Mouse (Mus musculus) heart, embryonic 13.5 days (tissue): ENCODE measurements around the gene Itprid2. TPM values are rescaled to one million over a fixed set of nuclear protein-coding genes. Genes with fewer than 3 reads are reported as not detected.

Experiments
- ATAC-seq: fragments of 200-750 bp; cut with Nextera tagmentation; 2 replicates; pipeline ENCODE4 v1.8.0; 2017; ENCODE audit warnings: moderate TSS enrichment; ENCODE audit not compliant: insufficient number of reproducible peaks, low FRiP score, low TSS enrichment; ENCODE audit errors: extremely low read depth
- H3K27ac ChIP-seq: fragments of 300-500 bp; sonication (generic); replicated peaks from 2 replicates; pipeline ENCODE4 v1.5.1; 2015; ENCODE audit warnings: moderate library complexity, mild to moderate bottlenecking, inconsistent platforms
- H3K27me3 ChIP-seq: fragments of 300-500 bp; sonication (generic); replicated peaks from 2 replicates; pipeline ENCODE4 v1.6.1; 2015; ENCODE audit warnings: mild to moderate bottlenecking, inconsistent platforms
- H3K36me3 ChIP-seq: fragments of 300-500 bp; sonication (generic); 2 replicates; pipeline ENCODE4 v1.6.1; 2015; ENCODE audit warnings: mild to moderate bottlenecking, inconsistent platforms
- H3K4me1 ChIP-seq: fragments of 300-500 bp; sonication (generic); 2 replicates; pipeline ENCODE4 v1.6.1; 2015; ENCODE audit warnings: inconsistent platforms
- H3K4me2 ChIP-seq: fragments of 300-500 bp; sonication (generic); 2 replicates; pipeline ENCODE4 v1.6.1; 2015; ENCODE audit warnings: inconsistent platforms, mild to moderate bottlenecking, moderate library complexity
- H3K4me3 ChIP-seq: fragments of 300-500 bp; sonication (generic); 2 replicates; pipeline ENCODE4 v1.5.1; 2015; ENCODE audit warnings: moderate library complexity, mild to moderate bottlenecking, inconsistent platforms
- H3K9ac ChIP-seq: fragments of 300-500 bp; sonication (generic); 2 replicates; pipeline ENCODE4 v1.6.1; 2015; ENCODE audit warnings: inconsistent platforms, mild to moderate bottlenecking, moderate library complexity
- H3K9me3 ChIP-seq: fragments of 300-500 bp; sonication (generic); 2 replicates; pipeline ENCODE4 v1.6.1; 2016; ENCODE audit warnings: inconsistent platforms
- WGBS: fragments of 180-500 bp; shearing (Covaris S2); methylation state at CpG from one replicate; pipeline ENCODE4 v1.1.7; 2015; ENCODE audit warnings: mixed read lengths; 5-methylcytosine and 5-hydroxymethylcytosine counted together
- polyA plus RNA-seq: library from polyadenylated mRNA; unstranded; fragments of >200 nt; fragmentation: Nextera tagmentation; extraction: Ambion mirVana; gene quantifications from 2 replicates; pipeline ENCODE4 v1.2.1, GENCODE M21; 2015

Itprid2 gene
- polyA plus RNA-seq, 1 experiment from 2014 or later, result 6.4 TPM

- ATAC-seq, result no peak
- no peak overlapping the region for H3K9ac ChIP-seq
- no peak overlapping the region for H3K4me2 ChIP-seq
- H3K9me3 ChIP-seq, result no peaks in the 10 kb centered on the region
- H3K4me1 ChIP-seq, result peaks cover 15% of the 10 kb centered on the region
- H3K4me3 ChIP-seq, result no peak overlapping the region
- no peaks in the 10 kb centered on the region for H3K27me3 ChIP-seq
- H3K27ac ChIP-seq, result no peak overlapping the region
- no peaks in the 10 kb centered on the region for H3K36me3 ChIP-seq
These were observed 82.7 kb downstream of the Itprid2 start for GRCm38 (mm10) chr2:79717846-79718245.

GRCm38 (mm10) chr2:79722415-79722814 is 87.3 kb downstream of the Itprid2 start:
- H3K27ac ChIP-seq, result no peak overlapping the region
- H3K4me1 ChIP-seq, result no peaks in the 10 kb centered on the region
- WGBS, result 66% methylated on average over 1 of the region's 1 CpGs
- H3K36me3 ChIP-seq, result no peaks in the 10 kb centered on the region
- no peaks in the 10 kb centered on the region for H3K9me3 ChIP-seq
- no peak for ATAC-seq
- H3K4me2 ChIP-seq, result no peak overlapping the region
- H3K27me3 ChIP-seq, result peaks cover 1% of the 10 kb centered on the region; the same call in 1 of the 2 replicates
- H3K4me3 ChIP-seq, result no peak overlapping the region
- no peak overlapping the region for H3K9ac ChIP-seq

Other genes with a start within 250 kb of the Itprid2 start
- gene Neurod1, start 178.6 kb upstream of the Itprid2 start, polyA plus RNA-seq, result not detected in 2 replicates
- 0.28 and 0.44 TPM in 2 replicates for gene Cerkl, start 178.6 kb upstream of the Itprid2 start, polyA plus RNA-seq
- 0.24 and 0.28 TPM in 2 replicates for gene Ppp1r1c, start 72.4 kb downstream of the Itprid2 start, polyA plus RNA-seq